In genomic region chr9:121391898-121392297, GRCm38 (mm10) we compare ENCODE assay signal across 12 mouse cellular contexts.
A peak's percentile ranks its signal among the peaks of the same experiment; 100 is the strongest.
DNase-seq lines count a peak whose midpoint lies in the region; ATAC-seq and TF ChIP-seq lines count a peak whose summit lies in the region.
"Had no signal": no experiment of that assay in that cellular context is flagged by ENCODE, and none has a peak within 500 bp of the region (broad histone marks: within the 10 kb centered on the region; RNA-seq: fewer than 3 reads in every experiment).

No protein-coding gene starts in this region.

- no peak for TF ChIP-seq POLR2A in brain, embryonic 14.5 days (IDR thresholded peaks at IDR 0.05; ENCODE audit: borderline replicate concordance, extremely low read depth, insufficient read depth, insufficient read length, poor library complexity, severe bottlenecking)

- H3K27me3 ChIP-seq in intestine, postnatal 0 days (replicated peaks; ENCODE audit: control insufficient read depth, insufficient read depth, low read length): no peaks in the 10 kb centered on the region
- H3K27me3 ChIP-seq in intestine, embryonic 16.5 days (replicated peaks; ENCODE audit: control insufficient read depth, insufficient read depth, low read length): no peaks in the 10 kb centered on the region
- no peaks in the 10 kb centered on the region for H3K27me3 ChIP-seq in forebrain, postnatal 0 days (ENCODE audit: insufficient read depth, low read length)
- H3K27me3 ChIP-seq in kidney, embryonic 16.5 days (ENCODE audit: insufficient read depth, low read length): no peaks in the 10 kb centered on the region
- H3K27me3 ChIP-seq: liver, embryonic 12.5 days; neural tube, embryonic 15.5 days; stomach, embryonic 15.5 days had no signal

- no peak overlapping the region for H3K9ac ChIP-seq in intestine, postnatal 0 days (ENCODE audit: low read depth, low read length)
- H3K9ac ChIP-seq in intestine, embryonic 16.5 days (ENCODE audit: low read depth, low read length): no peak overlapping the region
- no peak overlapping the region for H3K9ac ChIP-seq in forebrain, postnatal 0 days
- H3K9ac ChIP-seq in kidney, embryonic 16.5 days (replicated peaks; ENCODE audit: low read length): no peak overlapping the region
- H3K9ac ChIP-seq: liver, embryonic 12.5 days; neural tube, embryonic 15.5 days; stomach, embryonic 15.5 days had no signal

- TF ChIP-seq CTCF in intestine, postnatal 0 days (IDR thresholded peaks at IDR 0.05; ENCODE audit: low read depth): peak; percentile 44
- TF ChIP-seq CTCF in brain, embryonic 14.5 days (IDR thresholded peaks at IDR 0.05; ENCODE audit: borderline replicate concordance, extremely low read depth, insufficient read depth, insufficient read length): peak; percentile 19; the same call in 1 of the 2 replicates
- TF ChIP-seq CTCF in forebrain, postnatal 0 days (IDR thresholded peaks at IDR 0.05; ENCODE audit: low read depth): 0 out of 2 replicates have a peak, but pooled peaks have one; percentile 29

- H3K36me3 ChIP-seq in intestine, postnatal 0 days (ENCODE audit: control insufficient read depth, insufficient read depth): peaks cover 16% of the 10 kb centered on the region; the same call in 1 of the 2 replicates
- H3K36me3 ChIP-seq in intestine, embryonic 16.5 days (ENCODE audit: control insufficient read depth, insufficient read depth, low read length): no peaks in the 10 kb centered on the region
- H3K36me3 ChIP-seq in forebrain, postnatal 0 days (ENCODE audit: insufficient read depth): 0 out of 2 replicates have a peak, but pooled peaks cover 2% of the 10 kb centered on the region
- peaks cover 11% of the 10 kb centered on the region for H3K36me3 ChIP-seq in kidney, embryonic 16.5 days (ENCODE audit: insufficient read depth, low read length)
- H3K36me3 ChIP-seq: stomach, embryonic 15.5 days had no signal

- no peak overlapping the region for H3K4me3 ChIP-seq in intestine, postnatal 0 days (ENCODE audit: low read depth, low read length)
- H3K4me3 ChIP-seq in intestine, embryonic 16.5 days (ENCODE audit: low read length): no peak overlapping the region
- no peak overlapping the region for H3K4me3 ChIP-seq in forebrain, postnatal 0 days (ENCODE audit: low read depth, low read length)
- no peak overlapping the region for H3K4me3 ChIP-seq in kidney, embryonic 16.5 days (ENCODE audit: low read length)
- H3K4me3 ChIP-seq: liver, embryonic 12.5 days; neural tube, embryonic 15.5 days; stomach, embryonic 15.5 days had no signal

- no peak overlapping the region for H3K4me2 ChIP-seq in intestine, postnatal 0 days (replicated peaks; ENCODE audit: low read depth)
- H3K4me2 ChIP-seq in intestine, embryonic 16.5 days (ENCODE audit: low read depth, low read length): no peak overlapping the region
- no peak overlapping the region for H3K4me2 ChIP-seq in forebrain, postnatal 0 days (ENCODE audit: low read depth)
- H3K4me2 ChIP-seq in kidney, embryonic 16.5 days (replicated peaks; ENCODE audit: low read depth, low read length): no peak overlapping the region
- H3K4me2 ChIP-seq: liver, embryonic 12.5 days; neural tube, embryonic 15.5 days; stomach, embryonic 15.5 days had no signal

- peak; percentile 74 to 81 for DNase-seq in right cerebral cortex, postnatal 10 days (ENCODE audit: low spot score in 2 of 2)
- no peak for DNase-seq in right cerebral cortex, postnatal 25 days
- peak; percentile 63 for DNase-seq in brain, embryonic 14.5 days (ENCODE audit: low read depth)
- DNase-seq in forebrain, postnatal 0 days: peak; percentile 70

- no peaks in the 10 kb centered on the region for H3K4me1 ChIP-seq in intestine, postnatal 0 days (replicated peaks; ENCODE audit: control insufficient read depth, insufficient read depth, low read length)
- H3K4me1 ChIP-seq in intestine, embryonic 16.5 days (ENCODE audit: control insufficient read depth, insufficient read depth, low read length): peaks cover 6% of the 10 kb centered on the region
- no peaks in the 10 kb centered on the region; the same call in 1 of the 2 replicates for H3K4me1 ChIP-seq in forebrain, postnatal 0 days (ENCODE audit: insufficient read depth)
- H3K4me1 ChIP-seq in kidney, embryonic 16.5 days (ENCODE audit: insufficient read depth, low read length): peaks cover 13% of the 10 kb centered on the region
- H3K4me1 ChIP-seq: liver, embryonic 12.5 days had no signal

- 96% methylated on average over 13 of the region's 13 CpGs for WGBS in intestine, postnatal 0 days
- 92% methylated on average over 13 of the region's 13 CpGs for WGBS in intestine, embryonic 16.5 days
- 64% methylated on average over 13 of the region's 13 CpGs for WGBS in forebrain, postnatal 0 days
- 92% methylated on average over 13 of the region's 13 CpGs for WGBS in kidney, embryonic 16.5 days

- ATAC-seq in intestine, postnatal 0 days: no peak
- ATAC-seq in intestine, embryonic 16.5 days: no peak
- peak; percentile 56 for ATAC-seq in forebrain, postnatal 0 days
- ATAC-seq in kidney, embryonic 16.5 days (ENCODE audit: low FRiP score, low TSS enrichment): no peak
- ATAC-seq: inflammation-experienced regulatory T-cells, adult 6 months had no signal

- no peak overlapping the region for H3K27ac ChIP-seq in intestine, postnatal 0 days (ENCODE audit: low read depth, low read length)
- no peak overlapping the region for H3K27ac ChIP-seq in intestine, embryonic 16.5 days (ENCODE audit: low read length)
- H3K27ac ChIP-seq in forebrain, postnatal 0 days (ENCODE audit: low read depth, low read length): no peak overlapping the region
- H3K27ac ChIP-seq in kidney, embryonic 16.5 days (ENCODE audit: low read length): no peak overlapping the region
- H3K27ac ChIP-seq: liver, embryonic 12.5 days; macrophage; neural tube, embryonic 15.5 days; stomach, embryonic 15.5 days had no signal

- no peaks in the 10 kb centered on the region for H3K9me3 ChIP-seq in intestine, postnatal 0 days (ENCODE audit: control insufficient read depth)
- H3K9me3 ChIP-seq in intestine, embryonic 16.5 days (ENCODE audit: control insufficient read depth, low read length): no peaks in the 10 kb centered on the region
- H3K9me3 ChIP-seq in forebrain, postnatal 0 days (ENCODE audit: low read length): no peaks in the 10 kb centered on the region
- H3K9me3 ChIP-seq in kidney, embryonic 16.5 days (ENCODE audit: low read length): peaks cover 3% of the 10 kb centered on the region
- H3K9me3 ChIP-seq: liver, embryonic 12.5 days; neural tube, embryonic 15.5 days; stomach, embryonic 15.5 days had no signal
